Mouse (Mus musculus) right cerebral cortex, adult 2 months (tissue): ENCODE measurements around the gene Hist3h2a.

Source experiments
- DNase-seq, 2 experiments: peaks; one replicate each; pipeline ENCODE4 v3.0.0; 2021 to 2022; ENCODE audit warnings: low spot score in 2 of 2

Gene Hist3h2a

DNA sequence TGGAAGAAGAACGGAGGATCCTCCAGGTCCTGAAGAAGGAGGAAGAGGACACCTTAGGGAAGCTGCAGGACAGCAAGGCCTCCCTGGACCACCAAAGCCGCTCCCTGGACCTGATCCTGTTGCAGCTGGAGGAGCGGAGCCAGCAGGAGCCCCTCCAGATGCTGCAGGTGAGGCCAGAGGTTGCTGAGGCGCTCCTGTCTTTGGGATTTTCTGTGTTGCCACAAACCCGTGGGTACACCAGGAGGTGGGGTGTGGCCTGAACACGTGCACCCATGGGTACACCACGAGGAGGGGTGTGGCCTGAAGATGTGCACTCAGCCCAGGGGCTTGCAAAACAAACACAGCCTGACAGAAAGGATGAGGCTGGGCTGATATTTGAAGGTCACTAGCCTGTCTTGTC is 14.1 kb downstream of the Hist3h2a start:
- DNase-seq: no peak

DNA sequence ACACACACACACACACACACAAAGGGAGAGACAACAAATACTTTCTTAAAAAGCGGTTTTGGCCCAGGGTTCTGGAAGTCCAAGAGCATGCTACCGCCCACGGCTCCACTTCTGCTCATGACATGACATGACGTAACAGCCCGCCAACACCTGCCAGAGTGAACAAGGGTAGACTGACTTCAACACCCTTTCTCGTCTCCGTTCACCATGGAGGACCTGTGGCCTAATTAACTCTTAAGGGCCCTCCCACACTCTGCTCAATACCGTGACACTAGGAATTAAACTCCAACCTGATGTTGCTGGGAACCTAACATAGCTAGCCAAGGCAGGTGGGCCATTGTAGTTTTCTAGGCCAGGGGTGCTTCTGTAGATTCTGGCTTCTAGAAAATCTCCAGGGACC is 14.5 kb downstream of the Hist3h2a start:
- DNase-seq: no peak

DNA sequence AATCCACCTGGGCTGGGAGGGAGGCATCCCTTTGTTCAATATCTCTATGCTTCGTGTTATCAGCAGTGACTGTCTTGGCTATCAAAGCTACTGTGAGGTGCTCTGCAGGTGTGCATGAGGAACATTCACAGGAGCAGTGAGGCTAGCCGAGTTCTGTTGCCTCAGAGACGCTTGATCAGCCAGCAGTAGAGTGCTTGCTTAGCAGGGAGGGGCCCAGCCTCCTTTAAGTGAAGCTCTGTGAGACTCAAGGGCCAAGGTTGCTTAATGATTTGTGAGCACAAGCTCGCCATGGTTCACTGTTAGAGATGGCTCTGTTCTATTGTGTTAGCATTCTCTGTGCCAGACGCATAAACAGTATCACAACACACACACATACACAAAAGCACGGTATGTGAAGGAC is 15.2 kb downstream of the Hist3h2a start:
- DNase-seq: no peak

DNA sequence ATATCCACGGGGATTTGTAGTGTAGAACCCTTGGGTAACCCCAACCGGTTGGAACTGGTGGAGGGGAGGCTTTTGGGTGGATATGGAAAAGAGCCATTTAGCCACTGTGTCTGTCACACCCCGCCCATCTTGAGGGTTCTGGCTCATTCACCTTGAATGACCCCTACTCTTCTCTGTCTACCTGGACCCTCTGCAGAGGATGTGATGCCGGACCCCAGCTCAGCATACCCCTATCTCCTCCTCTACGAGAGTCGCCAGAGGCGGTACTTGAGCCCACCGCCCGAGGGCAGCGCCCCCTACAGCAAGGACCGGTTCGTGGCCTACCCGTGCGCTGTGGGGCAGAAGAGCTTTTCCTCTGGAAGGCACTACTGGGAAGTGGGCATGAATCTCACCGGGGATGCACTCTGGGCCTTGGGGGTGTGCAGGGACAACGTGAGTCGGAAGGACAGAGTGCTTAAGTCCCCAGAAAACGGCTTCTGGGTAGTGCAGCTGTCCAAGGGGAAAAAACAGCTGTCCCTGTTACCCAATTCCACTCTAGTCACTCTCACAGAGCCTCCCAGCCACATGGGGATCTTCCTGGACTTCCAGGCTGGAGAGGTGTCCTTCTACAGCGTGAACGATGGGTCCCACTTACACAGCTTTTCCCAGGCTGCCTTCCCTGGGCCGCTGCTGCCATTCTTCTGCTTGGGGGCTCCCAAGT is 16.5 kb downstream of the Hist3h2a start:
- no peak for DNase-seq

DNA sequence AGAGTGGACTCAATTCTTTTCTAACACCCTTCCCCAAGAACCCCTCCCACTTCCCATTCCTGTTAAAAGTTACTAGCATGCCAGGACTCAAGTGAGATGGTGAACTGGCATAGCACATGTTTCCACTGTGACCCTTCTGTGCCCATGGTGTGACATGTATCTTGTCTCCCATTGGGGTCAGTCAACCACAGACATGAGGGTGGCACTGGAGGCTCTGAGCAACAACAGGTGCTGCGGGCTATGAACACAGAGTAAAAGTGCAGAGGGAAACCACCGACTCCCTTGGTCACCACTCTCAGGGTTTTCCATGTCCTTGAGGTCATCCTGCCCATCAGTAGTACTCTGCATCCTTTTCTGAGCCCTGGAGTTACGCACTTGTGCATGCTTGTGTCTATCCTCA is 17.3 kb downstream of the Hist3h2a start:
- DNase-seq: no peak

DNA sequence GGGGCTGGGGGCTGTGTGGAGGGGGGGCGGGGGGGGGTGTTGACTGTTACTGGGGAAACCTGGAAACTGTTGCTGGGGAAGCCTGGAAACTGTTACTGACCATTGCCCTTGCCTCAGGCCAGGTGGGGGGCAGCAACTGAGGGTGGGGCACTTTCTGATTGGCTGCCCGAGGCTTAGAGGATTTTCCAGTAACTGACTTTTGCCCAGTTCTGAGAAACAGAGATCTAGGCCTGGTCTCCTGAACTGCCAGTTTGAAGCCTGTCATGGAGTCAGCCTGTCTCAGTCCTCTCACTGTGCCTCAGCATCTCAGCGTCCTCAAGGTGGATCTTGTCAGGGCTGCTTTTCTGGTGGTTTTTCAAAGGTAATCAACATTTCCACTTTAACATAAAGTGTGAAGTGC is 19.9 kb downstream of the Hist3h2a start:
- DNase-seq: no peak

DNA sequence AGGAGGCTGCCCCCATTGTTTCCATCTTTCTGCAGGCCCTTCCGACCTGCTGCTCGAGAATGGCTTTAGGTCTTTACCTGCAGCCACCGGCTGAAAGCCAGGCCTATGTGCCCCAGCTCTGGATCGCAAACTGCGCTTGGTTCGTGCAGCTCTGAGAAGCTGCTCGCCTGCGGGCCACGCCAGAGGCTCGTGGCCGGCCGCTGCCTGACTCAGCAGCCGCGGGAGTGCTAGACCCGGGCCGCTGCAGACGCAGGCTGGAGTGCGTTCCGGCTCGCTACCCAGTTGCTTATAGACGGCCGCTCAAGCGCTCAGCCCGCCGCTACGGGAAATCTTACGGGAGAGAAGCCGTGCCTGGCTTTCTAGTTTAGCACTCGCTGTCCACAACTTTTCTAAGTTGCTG is 22.7 kb downstream of the Hist3h2a start:
- DNase-seq: no peak

DNA sequence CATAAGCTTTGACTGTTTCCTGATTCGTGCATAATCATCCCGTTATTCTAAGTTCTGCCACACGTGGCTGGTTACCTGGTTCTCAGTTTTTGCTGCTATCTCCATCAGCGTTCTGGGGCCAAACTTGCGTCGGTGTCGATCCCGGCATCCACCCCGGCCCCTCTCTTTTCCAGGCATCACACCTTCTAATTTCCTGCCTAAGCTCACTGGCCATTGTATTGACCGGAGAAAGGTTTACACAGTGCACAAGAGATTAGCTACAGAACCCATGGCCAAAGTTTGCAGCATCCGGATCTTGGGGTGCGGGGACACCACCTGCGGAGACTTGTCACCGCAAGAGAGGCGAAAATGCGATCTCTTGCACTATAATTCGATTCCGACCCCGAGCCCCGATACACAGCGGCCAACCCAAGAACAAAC is 23.1 kb downstream of the Hist3h2a start:
- no peak for DNase-seq

DNA sequence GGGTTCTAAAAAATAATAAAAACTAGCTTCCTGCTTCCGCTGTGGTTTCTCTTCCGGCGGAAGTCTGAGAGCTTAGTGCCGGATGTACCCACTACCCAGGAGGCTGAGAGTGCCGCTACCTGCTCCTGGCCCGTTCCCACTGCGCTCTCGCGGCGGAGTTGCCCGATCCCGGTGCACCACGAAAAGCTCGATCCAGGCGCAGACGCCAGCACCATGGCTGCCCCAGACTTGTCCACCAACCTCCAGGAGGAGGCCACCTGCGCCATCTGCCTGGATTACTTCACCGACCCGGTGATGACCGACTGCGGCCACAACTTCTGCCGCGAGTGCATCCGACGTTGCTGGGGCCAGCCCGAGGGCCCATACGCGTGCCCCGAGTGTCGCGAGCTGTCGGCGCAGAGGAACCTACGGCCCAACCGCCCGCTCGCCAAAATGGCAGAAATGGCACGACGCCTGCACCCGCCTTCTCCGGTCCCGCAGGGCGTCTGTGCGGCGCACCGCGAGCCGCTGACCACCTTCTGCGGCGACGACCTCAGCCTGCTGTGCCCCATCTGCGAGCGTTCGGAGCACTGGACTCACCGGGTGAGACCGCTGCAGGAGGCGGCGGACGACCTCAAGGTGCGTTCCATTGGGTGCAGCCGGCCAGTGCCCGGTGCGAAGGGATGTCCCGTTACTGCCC is 23.7 kb downstream of the Hist3h2a start, which contains the start of gene Trim11:
Gene Trim11, plus strand, starts transcription at position 67 of the 679 bp plus-strand sequence.
- peak; percentile 65 to 69 for DNase-seq

DNA sequence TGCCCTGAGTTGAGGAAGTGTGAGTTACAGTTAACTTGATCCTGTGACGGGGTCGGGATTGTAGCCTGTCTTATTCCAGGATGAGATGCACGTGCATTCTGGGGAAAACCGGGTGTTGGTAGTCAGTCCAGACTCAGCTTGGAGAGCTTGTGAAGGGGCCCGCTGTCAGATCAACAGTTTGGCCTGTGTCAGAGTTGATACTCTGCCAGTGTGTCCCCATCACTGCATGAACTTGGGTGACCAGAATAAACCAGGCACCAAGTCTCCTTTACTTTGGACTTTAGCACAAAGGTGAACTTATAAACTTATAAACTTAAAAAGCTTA is 24.2 kb downstream of the Hist3h2a start:
- DNase-seq: no peak

DNA sequence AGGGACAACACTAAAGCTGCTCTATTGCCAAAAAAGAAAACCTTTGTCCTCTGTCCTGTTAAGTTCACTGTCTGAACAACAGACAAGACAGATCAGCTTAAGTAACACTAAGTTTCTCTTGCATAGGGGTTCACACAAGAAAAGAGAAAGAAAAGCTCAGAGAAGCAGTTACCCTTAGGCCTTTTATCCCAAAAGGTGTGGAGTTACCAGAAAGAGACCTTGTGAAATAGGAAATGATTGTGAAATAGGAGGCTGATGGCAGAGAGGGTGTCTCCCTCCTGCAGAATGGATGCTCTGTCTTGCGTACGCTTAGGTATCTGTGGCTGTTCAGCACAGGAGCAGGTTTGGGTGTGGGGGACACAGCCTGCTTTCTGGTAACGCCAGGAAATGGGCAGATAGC is 24.7 kb downstream of the Hist3h2a start:
- no peak for DNase-seq

DNA sequence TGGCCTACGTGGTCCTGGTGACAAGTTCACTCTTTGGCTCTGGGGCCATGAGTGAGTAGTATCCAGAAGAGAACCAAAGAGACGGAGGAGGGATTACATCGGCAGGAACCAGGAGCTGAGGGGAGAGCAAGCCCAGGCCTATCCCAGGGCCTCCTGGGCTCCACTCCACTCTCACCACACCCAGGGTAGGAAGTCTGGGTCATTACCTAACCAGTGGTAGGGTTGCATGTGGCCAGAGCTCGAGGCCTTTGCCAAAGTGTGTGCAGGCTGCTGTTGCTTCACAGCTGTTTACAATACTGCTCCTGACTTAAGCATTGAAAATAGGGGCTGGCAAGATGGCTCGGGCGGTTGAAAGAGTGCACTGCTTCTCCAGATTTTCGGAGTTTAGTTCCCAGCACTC is 25.2 kb downstream of the Hist3h2a start:
- no peak for DNase-seq

DNA sequence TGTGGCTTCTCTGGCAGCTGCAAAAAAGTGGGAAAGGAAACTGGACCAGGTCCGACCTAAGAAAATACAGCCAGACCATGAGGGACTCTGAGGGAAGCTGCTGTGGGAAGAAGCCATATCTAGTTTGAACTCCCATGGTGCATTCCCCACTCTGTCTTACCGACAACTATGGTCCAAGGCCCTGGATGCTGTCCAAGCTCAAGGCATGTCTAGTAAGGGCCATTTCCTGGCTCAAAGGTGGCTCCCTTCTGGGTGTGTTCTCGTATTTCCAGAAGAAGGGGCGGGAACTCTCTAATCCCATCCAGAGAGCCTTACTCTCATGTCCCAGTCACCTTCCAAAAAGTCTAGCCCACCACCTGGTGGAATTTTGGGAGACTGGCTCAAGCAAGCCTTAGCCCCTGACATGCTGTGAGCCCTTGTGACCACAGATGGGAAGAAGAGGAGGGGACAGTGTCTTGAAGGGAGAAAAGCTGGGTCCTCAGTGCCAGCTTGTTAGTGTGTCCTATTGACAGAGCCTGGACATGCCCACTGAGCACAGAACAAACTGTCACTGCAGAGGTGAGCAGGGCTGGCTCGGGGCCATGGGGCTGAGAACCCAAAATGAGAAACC is 26.0 kb downstream of the Hist3h2a start:
- DNase-seq: no peak

DNA sequence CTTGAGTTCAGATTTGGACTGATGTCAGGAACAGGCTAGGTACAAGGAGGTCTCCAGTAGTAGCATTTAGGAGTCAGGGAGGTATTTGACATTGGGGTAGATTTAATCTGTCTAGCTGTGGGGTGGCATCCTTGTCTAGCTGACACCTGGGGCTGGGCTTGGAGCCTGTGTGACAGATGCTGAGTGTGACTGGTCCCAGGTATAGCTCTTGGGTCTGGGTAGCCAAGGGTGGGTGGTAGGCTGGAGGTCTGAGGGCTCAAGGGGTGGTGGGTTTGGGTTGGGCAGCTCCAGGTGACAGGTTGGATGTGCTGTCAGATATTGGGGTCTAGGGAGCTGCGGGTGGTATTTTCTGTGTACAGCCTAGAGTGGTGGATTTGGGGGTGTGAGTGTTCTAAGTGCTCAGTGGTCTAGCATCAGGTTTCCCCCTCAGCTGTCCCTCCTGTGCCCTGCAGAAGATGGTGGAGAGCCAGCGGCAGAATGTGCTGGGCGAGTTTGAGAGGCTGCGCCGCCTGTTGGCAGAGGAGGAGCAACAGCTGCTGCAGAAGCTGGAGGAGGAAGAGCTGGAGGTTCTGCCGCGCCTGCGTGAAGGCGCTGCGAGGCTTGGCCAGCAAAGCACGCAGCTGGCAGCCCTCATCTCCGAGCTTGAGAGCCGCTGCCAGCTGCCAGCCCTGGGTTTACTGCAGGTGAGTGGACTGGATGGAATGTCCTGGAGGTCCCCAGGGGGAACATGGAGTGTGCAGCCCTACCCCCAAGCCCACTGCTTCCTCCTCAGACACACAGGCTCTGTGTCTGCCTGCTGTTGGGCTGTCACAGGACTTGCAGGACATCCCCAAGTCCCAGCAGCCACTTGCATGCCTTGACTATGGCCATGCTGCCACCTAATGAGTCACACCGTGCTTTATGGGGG is 27.3 kb downstream of the Hist3h2a start:
- DNase-seq: peak; percentile 72 to 75

DNA sequence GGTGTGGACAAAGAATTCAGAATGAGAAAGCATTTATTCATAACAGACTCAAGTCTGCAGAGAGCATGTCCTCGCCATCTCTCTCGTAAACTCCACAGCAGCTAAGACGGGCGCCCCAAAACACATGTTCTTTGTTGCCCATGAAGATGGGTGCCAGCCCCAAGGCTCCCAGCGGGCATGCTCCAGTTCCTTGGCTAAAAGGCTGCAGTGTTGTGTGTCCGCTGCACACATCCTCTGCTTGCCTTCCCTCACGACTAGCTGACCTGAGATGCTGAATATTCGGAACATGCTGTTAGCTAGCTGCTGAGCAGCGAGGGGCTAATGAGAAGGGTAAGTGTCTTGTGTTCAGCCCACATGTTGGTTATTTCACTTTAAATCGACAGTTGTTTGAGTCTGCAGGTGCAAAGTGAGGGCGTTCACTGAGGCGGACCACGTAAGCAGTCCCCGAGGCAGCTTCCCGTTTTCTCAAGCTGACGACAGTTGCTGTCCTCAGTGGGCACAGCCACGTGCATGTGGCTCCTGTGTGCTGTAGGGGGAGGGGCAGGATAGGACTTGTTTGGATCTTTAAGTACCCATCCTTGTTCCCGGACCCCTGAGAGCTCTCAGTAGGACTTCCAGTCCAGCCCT is 28.1 kb downstream of the Hist3h2a start:
- no peak for DNase-seq

DNA sequence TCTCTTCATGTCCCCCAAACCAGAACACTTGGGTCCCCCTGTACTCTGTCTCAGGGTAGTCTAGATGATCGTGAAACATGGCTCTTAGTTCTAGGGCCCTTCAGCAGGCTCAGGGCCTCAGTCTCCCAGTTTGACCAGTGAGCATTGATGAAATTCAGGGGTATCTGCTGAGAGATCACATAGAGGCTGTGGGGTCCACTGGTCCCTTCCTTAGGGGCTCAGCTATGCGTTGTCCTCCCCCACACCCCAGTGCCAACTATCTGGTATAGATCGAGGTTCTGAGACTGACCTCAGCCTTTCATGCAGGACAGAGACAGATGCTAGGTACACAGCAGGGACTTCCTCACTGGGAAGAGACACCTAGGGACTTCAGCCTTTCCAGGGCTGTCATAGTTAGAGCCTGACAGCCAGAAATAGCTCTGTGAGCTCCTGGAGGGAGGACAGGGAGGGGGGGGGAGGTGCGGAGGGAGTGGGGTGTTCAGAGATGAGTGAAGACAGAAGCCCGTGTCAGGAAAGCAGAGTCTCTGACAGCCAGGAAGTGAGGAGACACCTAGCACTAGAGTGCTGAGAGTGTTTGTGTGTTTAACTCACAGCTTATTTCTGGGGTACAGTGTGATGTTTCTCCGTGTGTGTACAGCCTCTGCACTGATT is 29.3 kb downstream of the Hist3h2a start:
- no peak for DNase-seq

DNA sequence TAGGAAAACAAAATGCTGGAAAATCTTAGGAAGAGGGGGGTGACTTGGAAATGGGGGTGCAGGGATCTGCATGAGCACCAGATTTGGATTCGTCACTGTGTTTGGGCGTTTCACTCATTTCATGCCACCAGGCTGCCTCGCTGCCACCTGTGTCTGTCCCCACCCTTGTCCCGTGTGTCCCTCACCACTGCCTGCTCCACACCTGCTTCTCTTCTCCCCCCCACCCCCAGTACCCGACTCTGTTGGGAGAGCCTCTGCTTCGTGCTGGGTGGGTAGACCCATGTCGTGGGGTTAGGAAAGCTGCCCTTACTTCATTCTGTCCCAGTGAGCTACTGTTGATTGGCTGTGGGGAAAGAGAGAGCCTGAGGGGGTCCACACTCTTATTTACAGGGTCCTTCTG is 30.2 kb downstream of the Hist3h2a start:
- no peak for DNase-seq

DNA sequence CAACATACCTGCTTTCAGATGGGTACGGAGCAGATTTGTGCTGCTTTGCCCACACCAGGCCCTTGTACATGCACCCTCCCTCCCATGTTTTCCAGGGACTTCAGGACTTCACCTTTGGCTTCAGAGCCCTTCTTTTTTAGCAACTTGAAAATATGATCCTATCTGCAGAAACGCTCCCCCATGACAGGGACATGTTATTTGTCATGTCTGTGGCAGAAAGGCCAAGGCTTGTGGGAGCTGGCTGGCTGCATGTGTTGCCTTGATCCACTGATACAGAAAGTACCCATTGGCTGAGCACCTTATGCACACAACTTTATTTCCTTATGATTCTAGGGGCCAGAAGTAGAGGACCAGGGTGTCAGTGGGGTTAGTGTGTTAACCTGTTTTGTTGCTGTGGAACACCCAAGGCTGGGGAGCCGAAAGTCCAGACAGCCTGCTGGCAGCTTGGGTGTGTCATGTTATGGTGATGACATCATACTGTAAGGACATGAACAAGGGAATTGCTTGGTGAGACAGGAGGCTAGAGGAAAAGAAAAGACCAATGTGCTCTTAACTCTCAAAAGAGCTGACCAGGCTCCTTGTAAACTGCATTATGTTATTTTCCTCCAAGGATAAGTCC is 30.9 kb downstream of the Hist3h2a start:
- no peak for DNase-seq

DNA sequence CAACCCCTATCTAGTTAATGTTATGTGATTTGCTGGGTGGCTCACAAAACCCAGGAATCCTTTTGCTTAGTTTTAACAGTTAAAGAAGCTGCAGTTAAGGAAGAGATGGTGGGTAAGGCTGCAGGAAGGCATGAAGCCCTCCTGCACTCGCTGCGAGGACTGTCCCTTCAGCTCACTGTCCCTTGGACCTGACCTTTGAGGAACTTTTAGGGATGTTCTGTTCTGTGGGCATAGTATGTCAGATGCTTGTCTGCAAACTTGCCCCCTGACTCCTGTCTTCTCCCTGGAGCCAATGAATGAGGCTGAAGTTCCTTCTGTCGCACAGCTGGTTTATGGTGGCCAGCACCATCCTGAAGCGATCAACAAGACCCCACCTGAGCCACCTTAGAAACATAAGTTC is 34.7 kb downstream of the Hist3h2a start:
- DNase-seq: no peak

DNA sequence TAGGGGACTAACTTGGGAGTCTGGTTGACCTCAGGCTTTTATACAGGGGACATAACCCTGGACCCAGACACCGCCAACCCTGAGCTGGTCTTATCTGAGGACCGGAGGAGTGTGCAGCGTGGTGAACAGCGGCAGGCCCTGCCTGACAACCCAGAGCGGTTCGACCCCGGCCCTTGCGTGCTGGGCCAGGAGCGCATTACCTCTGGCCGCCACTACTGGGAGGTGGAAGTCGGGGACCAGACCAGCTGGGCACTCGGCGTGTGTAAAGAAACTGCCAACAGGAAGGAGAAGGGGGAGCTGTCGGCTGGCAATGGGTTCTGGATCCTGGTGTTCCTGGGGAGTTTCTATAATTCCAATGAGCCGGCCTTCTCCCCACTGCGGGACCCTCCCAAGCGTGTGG is 35.7 kb downstream of the Hist3h2a start:
- DNase-seq: no peak

DNA sequence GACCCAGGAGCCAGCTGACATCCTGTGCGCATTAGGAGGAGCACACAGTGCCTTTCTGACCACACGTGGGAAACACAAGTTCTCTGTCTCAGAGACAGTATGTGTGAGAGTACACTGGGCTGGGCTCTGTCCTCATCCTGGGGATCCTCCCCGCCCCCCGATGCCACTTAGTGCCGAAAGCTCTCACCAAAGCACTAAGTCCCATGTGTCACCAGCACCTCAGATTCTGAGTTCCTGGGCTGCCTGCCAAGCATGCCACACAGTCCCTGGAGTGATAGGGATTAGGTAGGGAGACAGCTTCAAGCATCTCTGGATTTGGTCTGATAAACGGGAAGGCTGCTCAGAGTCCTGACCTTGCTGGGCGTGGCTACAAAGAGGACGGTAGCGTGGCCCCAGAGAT is 36.3 kb downstream of the Hist3h2a start:
- no peak for DNase-seq
